Mouse (Mus musculus): ENCODE results near the gene Mcam.
"Not testable (repeated sequence)": the region's sequence is repeated elsewhere in the genome, so short reads cannot be mapped to it uniquely, and the experiment has no call there.

Mcam gene

GRCm38 (mm10) chr9:44109360-44110095 lies 24.7 kb upstream of the Mcam start:
- DNase-seq: peak in 1 of 2 experiments; percentile 55

GRCm38 (mm10) chr9:44111909-44112308 lies 22.4 kb upstream of the Mcam start:
- DNase-seq: not testable (repeated sequence)

- DNase-seq: peak; percentile 88 to 95
Observed at GRCm38 (mm10) chr9:44113105-44113789, 21.0 kb upstream of the Mcam start, which contains the start of the genes Gm49380 and Rnf26. Gm49380 (minus strand) TSS chr9:44113500. Rnf26 (minus strand) TSS chr9:44113517.

DNA sequence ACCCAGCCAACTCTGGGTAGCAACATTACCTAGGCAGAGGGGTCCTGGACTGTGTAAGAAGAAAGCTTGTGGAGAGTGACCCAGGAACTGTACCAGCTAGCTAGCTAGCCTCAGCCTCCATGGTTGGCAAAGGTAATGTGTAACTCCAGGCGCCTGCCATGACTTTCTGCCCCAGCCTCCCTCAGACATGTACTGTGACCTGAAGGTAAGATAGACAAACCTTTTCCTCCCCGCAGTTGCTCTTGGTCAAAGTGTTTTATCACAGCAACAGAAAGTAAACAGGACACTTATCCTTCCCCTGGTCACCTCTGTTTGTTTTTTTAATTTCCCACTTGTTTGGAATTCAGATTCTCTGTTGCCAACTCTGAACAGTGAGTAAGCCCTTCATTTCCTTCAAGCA lies 19.8 kb upstream of the Mcam start:
- DNase-seq: no peak

DNA sequence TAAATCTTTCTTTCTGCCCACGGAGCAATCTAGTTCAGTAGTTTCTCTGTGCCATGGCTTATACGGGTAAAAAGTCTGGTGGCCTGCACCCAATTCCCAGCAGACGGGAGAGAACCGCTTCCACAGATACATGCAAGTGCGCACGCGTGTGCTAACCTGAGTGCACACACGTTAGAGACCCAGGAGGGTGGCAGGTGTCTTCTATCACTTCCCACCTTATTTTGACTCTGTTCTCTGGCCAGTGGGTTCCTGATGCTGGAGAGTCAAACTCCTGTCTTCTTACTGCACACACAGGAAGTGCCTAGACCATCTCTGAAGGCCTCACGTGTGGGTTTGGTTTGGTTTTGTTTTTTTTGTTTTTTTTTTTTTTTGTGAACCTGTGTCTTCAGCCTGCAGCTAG lies 18.7 kb upstream of the Mcam start:
- no peak for DNase-seq

GRCm38 (mm10) chr9:44116182-44116581 lies 18.1 kb upstream of the Mcam start:
- no peak for DNase-seq

- no peak for DNase-seq
Observed at GRCm38 (mm10) chr9:44119011-44119410, 15.3 kb upstream of the Mcam start.

DNA sequence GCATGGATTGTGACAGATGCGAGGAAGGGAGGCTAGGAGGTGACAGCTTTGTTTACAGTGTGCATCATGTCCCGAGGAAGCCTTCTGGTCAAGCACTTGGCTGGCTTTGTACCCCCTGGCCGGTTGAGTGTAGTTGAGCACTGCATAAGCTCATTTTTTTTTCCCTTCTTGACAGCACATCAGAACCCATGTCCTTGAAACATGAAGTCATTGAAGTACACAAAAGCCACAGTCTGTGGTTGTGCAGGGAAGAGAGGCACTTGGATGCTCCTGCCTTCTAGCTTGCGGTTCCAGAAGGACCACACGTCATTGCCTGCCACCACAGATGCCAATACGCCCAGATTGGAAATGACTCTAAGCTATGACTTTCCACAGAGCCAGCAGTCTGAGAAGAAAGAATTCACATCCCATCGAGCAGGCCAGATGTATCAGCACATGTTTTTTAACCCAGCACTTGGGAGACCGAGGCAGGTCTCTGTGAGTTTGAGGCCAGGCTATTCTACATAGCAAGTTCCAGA lies 14.3 kb upstream of the Mcam start:
- DNase-seq: no peak

GRCm38 (mm10) chr9:44124317-44124716 lies 10.0 kb upstream of the Mcam start:
- no peak for DNase-seq

DNA sequence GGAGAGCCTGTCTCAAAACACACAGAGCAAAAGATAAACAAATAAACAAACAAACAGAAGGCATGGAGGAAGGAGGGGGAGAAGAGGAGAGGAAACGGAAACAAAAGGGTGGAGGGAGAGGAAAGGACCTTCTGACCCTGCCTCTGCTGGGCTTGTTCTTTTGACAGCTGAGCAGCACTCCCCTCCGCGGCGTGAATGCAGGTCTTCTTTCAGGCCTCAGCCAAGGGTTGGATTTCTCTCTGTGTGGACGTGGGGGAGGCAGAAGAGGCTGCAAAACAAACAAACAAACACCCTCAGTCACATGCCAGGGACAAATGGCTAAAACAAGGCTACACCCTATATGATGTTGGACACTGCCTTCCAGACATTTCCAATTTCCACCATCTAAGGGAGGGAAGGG lies 9.2 kb upstream of the Mcam start:
- no peak for DNase-seq

- peak; percentile 57 to 70 for DNase-seq
Observed at GRCm38 (mm10) chr9:44125546-44126428, 8.5 kb upstream of the Mcam start.

DNA sequence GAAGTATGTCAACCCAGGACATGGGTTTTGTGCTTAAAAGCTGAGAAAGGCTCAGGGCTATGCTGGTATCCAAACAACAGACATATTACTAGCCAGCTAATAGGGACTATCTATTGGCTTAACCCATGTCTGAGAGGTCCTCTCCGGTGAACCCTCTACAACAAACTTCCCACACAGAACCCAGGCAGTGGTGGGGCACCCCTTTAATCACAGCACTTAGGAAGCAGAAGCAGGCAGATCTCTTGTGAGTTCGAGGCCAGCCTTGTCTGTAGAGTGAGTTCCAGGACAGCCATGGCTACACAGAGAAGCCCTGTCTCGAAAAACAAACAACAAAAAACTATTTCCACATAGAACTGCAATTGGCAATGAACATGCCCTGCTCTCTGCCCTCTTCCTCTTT lies 7.5 kb upstream of the Mcam start:
- no peak for DNase-seq

GRCm38 (mm10) chr9:44127351-44127801 lies 6.9 kb upstream of the Mcam start:
- DNase-seq: no peak

DNA sequence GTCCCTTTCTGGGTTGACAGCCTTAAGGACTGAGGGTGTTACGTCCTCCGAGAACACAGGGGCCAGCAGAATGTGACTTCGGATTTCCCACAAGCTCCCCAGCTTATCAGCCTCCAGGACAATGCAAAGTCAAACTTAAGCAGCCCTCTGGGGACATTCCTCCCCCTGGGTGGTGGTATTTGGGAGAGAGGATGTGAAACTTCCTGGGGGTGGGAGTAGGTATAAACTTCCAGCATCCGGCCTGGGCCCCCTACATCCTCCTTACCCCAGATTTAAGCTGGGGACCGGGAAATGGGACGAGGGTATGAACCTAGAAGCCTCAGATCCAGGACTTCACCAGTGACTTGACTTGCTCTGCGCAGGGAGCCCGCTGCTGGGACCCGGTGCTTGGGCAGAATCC lies 4.6 kb upstream of the Mcam start:
- no peak for DNase-seq

DNA sequence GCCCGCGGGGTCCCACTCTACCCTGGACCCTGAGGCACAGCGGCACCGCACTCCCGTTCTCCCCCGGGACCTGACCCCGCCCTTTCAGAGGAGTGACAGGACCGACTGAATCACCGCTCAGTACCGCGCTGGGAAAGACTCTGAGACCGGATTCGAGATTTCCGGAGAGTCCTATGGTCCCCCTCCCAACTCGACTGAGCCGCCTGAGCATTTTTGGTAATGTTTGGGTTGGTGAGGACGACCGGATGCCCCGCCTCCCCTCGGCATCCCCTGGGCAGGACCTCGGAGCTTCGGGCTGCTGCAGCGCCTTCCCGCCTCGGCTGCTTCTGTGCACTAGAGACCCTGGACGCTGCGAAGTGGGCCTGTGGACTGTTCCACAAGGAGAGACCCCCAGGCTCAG lies 4.2 kb upstream of the Mcam start:
- peak; percentile 62 to 73 for DNase-seq

GRCm38 (mm10) chr9:44130581-44131275 lies 3.5 kb upstream of the Mcam start:
- no peak for DNase-seq

GRCm38 (mm10) chr9:44131276-44131590 lies 3.0 kb upstream of the Mcam start:
- DNase-seq: no peak

GRCm38 (mm10) chr9:44132200-44132599 lies 2.1 kb upstream of the Mcam start:
- DNase-seq: no peak

DNA sequence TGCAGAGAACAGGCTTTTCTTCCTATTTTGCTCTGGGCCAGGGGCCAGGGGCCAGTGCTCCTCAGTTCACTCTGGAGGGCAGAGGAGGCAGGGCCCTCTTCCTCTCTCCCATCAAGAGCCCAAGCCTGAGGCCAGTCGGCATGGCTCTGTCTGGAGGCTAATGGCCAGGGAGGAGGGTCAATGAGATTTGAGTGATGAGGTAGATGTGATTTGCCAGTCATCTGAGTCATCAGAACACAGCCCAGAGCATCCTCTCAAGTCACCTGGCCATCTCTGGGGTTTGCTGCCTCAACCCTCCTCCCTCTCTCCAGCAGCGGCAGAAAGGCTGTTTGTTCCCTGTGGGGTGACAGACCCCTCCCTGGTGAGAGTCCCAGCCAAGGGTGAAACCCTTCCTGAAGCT lies 982 bp upstream of the Mcam start:
- DNase-seq: no peak

DNA sequence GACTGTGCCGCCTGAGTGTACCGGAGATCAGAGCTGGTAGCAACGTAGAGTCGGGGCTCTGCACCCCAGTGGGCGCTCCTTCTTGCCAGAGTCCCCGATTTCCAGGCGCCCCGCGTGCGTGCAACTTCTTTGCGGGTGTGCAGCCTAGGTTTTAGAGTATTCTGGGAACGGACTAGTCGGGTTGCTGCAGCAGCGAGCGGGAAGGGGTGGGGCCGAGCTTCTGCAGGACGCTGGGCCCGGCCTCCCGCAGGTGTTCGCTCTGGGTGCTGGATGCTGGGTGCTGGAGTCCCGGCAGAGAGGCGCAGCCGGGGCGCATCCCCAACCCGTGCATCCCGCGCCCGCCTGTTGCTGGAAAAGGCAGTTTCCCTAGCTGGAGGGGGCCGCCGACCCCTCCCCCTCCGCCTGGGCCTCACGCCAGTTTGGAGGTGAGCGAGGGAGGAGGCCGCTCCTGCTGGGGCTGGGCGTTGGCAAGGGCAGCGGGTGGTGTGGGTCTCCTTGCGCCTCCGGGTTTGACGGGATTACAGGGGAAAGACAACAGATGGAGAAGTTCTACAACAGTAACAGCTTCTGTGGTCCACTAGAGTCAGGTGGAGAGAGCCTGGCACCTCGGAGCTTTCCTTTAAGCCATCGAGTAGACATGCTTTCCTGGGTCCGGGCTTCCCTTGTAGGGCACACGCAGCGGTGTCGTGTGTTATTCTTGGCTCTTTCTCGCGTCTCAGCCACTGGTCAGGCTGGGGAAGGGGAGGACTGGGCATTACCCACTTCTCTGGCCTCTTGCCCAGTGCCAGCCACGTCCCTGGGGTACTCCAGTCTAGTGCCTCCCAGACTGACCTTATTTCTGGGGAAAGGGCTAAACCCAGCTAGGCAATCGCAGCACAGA lies 822 bp downstream of the Mcam start:
- DNase-seq: peak; percentile 38 to 53

- no peak for DNase-seq
Observed at GRCm38 (mm10) chr9:44135731-44136411, 1.6 kb downstream of the Mcam start.
